Mouse (Mus musculus) megakaryocyte, embryonic 14.5 days (primary cell): ENCODE measurements around the gene Csrp2.

Experiments used
- FLI1 ChIP-seq: IDR thresholded peaks from 2 replicates; pipeline ENCODE4 v1.6.1; 2012; ENCODE audit warnings: low read length, inconsistent platforms, mixed read lengths
- GATA1 ChIP-seq: IDR thresholded peaks from 3 replicates; pipeline ENCODE4 v1.6.1; 2012; ENCODE audit warnings: mixed read lengths, low read length, inconsistent platforms, borderline replicate concordance

GRCm38 (mm10) chr10:110971998-110972397 lies 52.4 kb downstream of the Csrp2 start:
- TF ChIP-seq FLI1 = no peak
- TF ChIP-seq GATA1 = no peak
